Mouse (Mus musculus) thymus, postnatal 25 days (tissue): ENCODE data around the gene Gm11937.
"Not testable (repeated sequence)": the region's sequence is repeated elsewhere in the genome, so short reads cannot be mapped to it uniquely, and the experiment has no call there.

Experiments used
- DNase-seq: peaks from one replicate; pipeline ENCODE4 v3.0.0; 2022

The Gm11937 gene

GRCm38 (mm10) chr11:99610089-99610488, at the start of gene Gm11937:
TSS of gene Gm11937 (minus strand) at chr11:99610189.
- not testable (repeated sequence) for DNase-seq

DNA sequence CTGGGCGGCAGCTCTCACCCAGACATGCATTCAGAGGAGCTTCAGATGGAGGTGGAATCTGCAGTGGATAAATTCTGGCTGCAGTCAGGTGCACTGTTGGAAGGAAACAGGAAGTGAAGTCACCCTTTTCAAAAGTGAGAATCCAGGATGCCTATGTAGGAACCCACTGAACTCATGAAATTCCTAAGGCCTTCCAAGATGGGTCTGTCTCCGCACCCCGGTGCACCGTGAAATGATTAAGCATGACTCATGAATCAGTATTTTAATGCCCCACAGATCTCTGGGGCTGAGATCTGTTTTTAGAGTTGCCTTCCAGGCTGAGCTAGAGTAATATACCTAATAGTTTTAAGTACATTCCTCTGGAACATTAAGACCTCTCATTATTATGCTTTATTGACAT, 49.3 kb upstream of the Gm11937 start:
- no peak for DNase-seq

- not testable (repeated sequence) for DNase-seq
These were observed 48.5 kb upstream of the Gm11937 start, which contains the start of gene Gm11563 for GRCm38 (mm10) chr11:99658467-99659010. TSS of gene Gm11563 (minus strand) at chr11:99658960.

GRCm38 (mm10) chr11:99657051-99657450, 47.1 kb upstream of the Gm11937 start:
- no peak for DNase-seq

- DNase-seq: no peak
These were observed 40.1 kb upstream of the Gm11937 start, which contains the start of gene Gm11555 for GRCm38 (mm10) chr11:99650136-99650535. TSS of gene Gm11555 (minus strand) at chr11:99650236.

GRCm38 (mm10) chr11:99646444-99646843, 36.5 kb upstream of the Gm11937 start:
- no peak for DNase-seq

GRCm38 (mm10) chr11:99644351-99644750, 34.4 kb upstream of the Gm11937 start:
- DNase-seq: no peak

GRCm38 (mm10) chr11:99643635-99644139, 33.7 kb upstream of the Gm11937 start, which contains the start of gene Krtap4-7:
TSS of gene Krtap4-7 (minus strand) at chr11:99644089.
- not testable (repeated sequence) for DNase-seq

DNA sequence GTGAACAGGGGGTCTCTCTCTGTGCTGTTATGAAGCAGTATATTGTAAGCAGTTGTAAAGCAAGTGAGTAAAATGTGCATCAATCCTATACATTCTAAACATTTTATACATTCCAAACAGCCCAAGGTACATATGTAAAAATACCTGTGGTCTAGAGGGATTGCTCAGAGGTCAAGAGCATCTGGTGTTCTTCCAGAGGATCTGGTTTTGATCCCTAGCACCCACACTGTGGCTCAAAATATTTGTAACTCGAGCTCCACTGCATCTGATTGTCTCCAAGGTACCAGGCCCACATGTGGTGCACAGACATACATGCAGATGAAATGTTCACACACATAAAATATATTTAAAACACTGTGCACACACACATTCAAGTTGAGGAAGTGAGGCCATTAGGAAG, 30.9 kb upstream of the Gm11937 start:
- no peak for DNase-seq

DNA sequence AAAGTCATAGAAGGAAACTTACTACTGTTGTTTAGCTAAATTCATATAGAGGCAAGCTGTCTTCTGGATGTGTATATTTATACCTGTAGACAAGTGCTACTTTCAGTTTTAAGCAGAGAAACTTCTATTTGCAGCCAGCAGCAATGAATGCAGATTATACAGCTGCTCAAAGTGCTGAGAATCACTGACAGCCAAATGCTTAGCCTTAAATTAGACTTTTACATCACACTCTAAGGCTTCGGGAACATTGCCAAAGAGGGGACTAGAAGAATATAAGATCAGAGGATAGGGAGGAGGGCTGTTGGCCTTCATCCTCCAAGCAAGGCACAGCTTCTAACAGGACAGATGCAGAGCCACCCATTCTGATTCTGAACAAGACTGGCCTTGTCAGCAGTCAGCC, 27.1 kb upstream of the Gm11937 start:
- DNase-seq: no peak

GRCm38 (mm10) chr11:99634653-99635134, 24.7 kb upstream of the Gm11937 start, which contains the start of gene Krtap4-2:
TSS of gene Krtap4-2 (minus strand) at chr11:99635084.
- no peak for DNase-seq

- DNase-seq: no peak
These were observed 23.3 kb upstream of the Gm11937 start for GRCm38 (mm10) chr11:99633293-99633692.

DNA sequence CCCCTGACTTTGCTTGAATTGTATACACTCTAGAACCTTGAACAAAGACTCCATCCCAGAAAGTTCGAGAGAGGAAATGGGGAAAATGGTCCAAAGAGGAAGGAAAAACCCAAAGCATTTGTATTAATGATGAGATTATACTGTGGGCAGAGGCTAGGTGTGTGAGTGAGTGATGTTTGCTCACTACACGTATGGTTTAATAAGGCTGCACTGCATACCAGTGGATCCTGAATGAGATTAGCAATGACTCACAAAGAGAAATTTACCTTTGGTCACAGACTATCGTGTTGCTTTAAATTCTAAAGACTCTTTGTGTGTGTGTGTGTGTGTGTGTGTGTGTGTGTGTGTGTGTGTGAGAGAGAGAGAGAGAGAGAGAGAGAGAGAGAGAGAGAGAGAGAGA, 20.9 kb upstream of the Gm11937 start:
- no peak for DNase-seq

- DNase-seq: no peak
These were observed 18.1 kb upstream of the Gm11937 start, which contains the start of gene Krtap4-1 for GRCm38 (mm10) chr11:99628138-99628537. TSS of gene Krtap4-1 (minus strand) at chr11:99628238.

- DNase-seq: no peak
These were observed 10.3 kb upstream of the Gm11937 start, which contains the start of gene Gm11562 for GRCm38 (mm10) chr11:99620335-99620734. TSS of gene Gm11562 (minus strand) at chr11:99620435.

GRCm38 (mm10) chr11:99614796-99615363, 4.9 kb upstream of the Gm11937 start, which contains the start of gene Krtap2-4:
TSS of gene Krtap2-4 (minus strand) at chr11:99614846.
- DNase-seq: no peak

DNA sequence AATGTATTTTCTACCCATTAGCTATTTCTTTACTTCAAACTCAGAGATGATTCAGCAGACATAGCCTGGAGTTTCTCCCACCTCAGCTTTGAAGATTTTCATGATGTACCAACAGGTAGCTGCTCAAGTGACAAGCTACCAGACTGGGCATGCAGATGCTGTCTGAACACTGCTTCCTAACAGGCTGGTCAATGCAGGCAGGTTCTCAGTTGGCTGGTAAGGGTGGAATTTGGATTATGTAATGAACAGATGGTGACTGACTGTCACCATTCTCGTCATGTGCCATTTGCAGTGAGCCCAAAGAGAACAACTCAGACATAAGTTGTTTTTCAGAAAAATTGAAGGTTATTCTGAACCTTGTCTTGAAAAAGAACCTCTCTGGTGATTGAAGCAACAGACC, 863 bp downstream of the Gm11937 start:
- no peak for DNase-seq

DNA sequence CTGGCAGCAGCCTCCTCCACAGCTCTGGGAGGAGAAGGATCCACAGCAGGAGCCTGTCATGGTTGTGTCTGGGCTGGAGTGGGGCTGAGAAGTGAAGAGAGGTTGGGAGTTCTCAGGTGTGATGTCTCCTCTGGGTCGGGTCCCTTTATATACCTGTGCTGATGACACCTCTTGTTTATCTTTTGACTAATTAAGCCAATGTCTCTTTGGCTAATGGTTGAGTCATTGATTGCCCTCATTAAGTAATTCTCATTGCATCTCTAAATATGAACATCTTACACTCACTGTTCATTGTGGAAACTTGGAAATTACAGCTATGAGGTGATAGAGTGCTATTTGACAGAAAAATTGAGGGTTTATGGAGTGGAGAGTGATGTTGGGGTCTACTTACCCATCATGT, 6.8 kb downstream of the Gm11937 start, which contains the start of gene Gm11938:
TSS of gene Gm11938 (minus strand) at position 101 of the 400 bp plus-strand sequence.
- not testable (repeated sequence) for DNase-seq

DNA sequence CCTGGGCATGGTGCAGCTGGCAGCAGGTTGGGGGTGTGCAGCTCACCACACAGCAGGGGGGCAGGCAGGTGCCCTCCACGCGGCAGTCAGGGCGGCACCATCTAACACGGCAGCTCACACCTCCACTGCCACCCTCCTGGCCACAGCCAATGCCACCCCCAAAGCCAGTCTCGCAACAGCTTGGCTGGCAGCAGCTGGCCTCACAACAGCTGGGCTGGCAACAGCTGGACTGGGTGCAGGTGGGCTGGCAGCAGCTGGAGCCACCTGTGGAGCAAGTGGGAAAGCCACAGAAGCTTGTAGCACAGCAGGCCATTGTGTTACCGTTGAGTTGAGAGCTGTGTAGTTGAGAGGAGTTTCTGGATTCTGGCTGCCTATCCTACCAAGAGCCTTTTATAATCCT, 12.2 kb downstream of the Gm11937 start, which contains the start of gene Krtap9-3:
TSS of gene Krtap9-3 (minus strand) at position 364 of the 400 bp plus-strand sequence.
- DNase-seq: not testable (repeated sequence)

GRCm38 (mm10) chr11:99590981-99591380, 19.0 kb downstream of the Gm11937 start, which contains the start of gene Krtap1-3:
TSS of gene Krtap1-3 (minus strand) at chr11:99591339.
- no peak for DNase-seq

DNA sequence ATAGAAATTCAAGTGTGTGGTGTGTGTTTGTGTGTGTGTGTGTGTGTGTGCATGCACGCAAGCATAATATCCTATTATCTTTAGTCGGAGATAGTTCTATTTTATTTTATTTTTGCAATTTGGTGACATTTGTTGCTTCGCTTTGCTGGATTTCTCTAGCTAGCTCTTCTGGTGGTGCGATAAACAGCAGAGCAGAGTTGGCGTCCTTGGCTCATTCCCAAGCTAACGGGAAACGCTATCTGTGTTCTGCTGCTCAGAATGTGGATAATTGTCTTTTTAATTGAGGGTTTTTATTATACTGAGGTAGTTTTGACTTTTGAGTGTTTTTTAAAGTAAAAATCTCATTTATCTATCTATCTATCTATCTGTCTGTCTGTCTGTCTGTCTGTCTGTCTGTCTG, 24.9 kb downstream of the Gm11937 start:
- DNase-seq: no peak

GRCm38 (mm10) chr11:99583245-99583704, 26.7 kb downstream of the Gm11937 start, which contains the start of gene Krtap1-4:
TSS of gene Krtap1-4 (minus strand) at chr11:99583654.
- DNase-seq: no peak

- no peak for DNase-seq
These were observed 28.4 kb downstream of the Gm11937 start for GRCm38 (mm10) chr11:99581564-99581963.
